Mouse (Mus musculus) forebrain, embryonic 14.5 days (tissue): ENCODE measurements at regions not wholly inside any gene's neighbourhood (a gene's known extent, or its start where the extent isn't known, plus 50 kb on each side); places are given as distances from the start of the nearest gene placed in this dataset.

Experiments
- ATAC-seq: fragments of 200-750 bp; cut with Nextera tagmentation; 2 replicates; pipeline ENCODE4 v1.8.0; 2017; ENCODE audit warnings: mild to moderate bottlenecking, moderate library complexity
- DNase-seq: peaks from one replicate; pipeline ENCODE4 v3.0.0-alpha.2; 2015; ENCODE audit warnings: low spot score
- H3K27ac ChIP-seq: fragments of 300-500 bp; sonication (generic); 2 replicates; pipeline ENCODE4 v1.5.1; 2014; ENCODE audit warnings: low read depth, mild to moderate bottlenecking, control low read depth, low read length, moderate library complexity
- H3K27me3 ChIP-seq: fragments of 300-500 bp; sonication (generic); replicated peaks from 2 replicates; pipeline ENCODE4 v1.6.1; 2014; ENCODE audit warnings: low read length, control low read depth, mixed read lengths; ENCODE audit not compliant: control insufficient read depth, insufficient read depth
- H3K36me3 ChIP-seq: fragments of 300-500 bp; sonication (generic); 2 replicates; pipeline ENCODE4 v1.6.1; 2014; ENCODE audit warnings: low read length, control low read depth; ENCODE audit not compliant: control insufficient read depth, insufficient read depth
- H3K4me1 ChIP-seq: fragments of 300-500 bp; sonication (generic); 2 replicates; pipeline ENCODE4 v1.6.1; 2014; ENCODE audit warnings: antibody characterized with exemption, low read length, control low read depth; ENCODE audit not compliant: control insufficient read depth, insufficient read depth
- H3K4me2 ChIP-seq: fragments of 300-500 bp; sonication (generic); 2 replicates; pipeline ENCODE4 v1.6.1; 2014; ENCODE audit warnings: mild to moderate bottlenecking, control low read depth, low read length
- H3K4me3 ChIP-seq: fragments of 300-500 bp; sonication (generic); 2 replicates; pipeline ENCODE4 v1.5.1; 2014; ENCODE audit warnings: low read depth, low read length, control low read depth
- H3K9ac ChIP-seq: fragments of 300-500 bp; sonication (generic); 2 replicates; pipeline ENCODE4 v1.6.1; 2014; ENCODE audit warnings: mild to moderate bottlenecking, low read length, control low read depth, moderate library complexity
- H3K9me3 ChIP-seq: fragments of 300-500 bp; sonication (generic); replicated peaks from 2 replicates; pipeline ENCODE4 v1.6.1; 2016; ENCODE audit warnings: low read length, control low read depth, mixed read lengths; ENCODE audit not compliant: control insufficient read depth
- WGBS: fragments of 180-500 bp; shearing (Covaris S2); extraction: QIAGEN DNeasy Blood & Tissue Kit; methylation state at CpG from one replicate; pipeline ENCODE4 v1.1.7; 2014; 5-methylcytosine and 5-hydroxymethylcytosine counted together

GRCm38 (mm10) chr14:72864792-72865191 lies 155.0 kb upstream of the Fndc3a start:
- Histone ChIP-seq H3K4me3 (no peak overlapping the region), H3K4me1 (no peaks in the 10 kb centered on the region), H3K27ac (no peak overlapping the region), H3K27me3 (no peaks in the 10 kb centered on the region), H3K4me2 (no peak overlapping the region), H3K9me3 (no peaks in the 10 kb centered on the region), H3K36me3 (no peaks in the 10 kb centered on the region), H3K9ac (no peak overlapping the region)
- WGBS: 94% methylated on average over 4 of the region's 4 CpGs
- ATAC-seq: no peak
- DNase-seq: no peak

DNA sequence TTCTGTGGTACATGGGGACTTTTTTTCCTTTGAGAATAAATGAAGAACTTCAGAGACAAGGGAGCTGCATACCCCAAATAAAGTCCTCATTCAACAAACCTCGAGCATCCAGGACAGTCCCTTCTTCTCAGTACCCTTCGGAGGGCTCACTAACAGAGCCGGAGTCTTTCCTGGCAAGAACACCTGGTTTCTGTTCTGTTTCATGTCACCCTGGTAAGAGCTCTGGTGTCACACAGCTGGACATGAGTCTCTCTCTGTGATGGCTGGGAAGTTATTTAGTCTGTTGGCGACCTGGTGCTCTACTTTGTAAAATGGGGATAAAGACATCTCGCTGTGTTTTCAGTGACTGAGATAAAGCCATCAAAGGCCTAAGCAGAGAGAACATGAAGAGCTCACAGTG lies 154.3 kb upstream of the Fndc3a start:
- Histone ChIP-seq H3K9ac (no peak overlapping the region), H3K36me3 (no peaks in the 10 kb centered on the region), H3K4me2 (no peak overlapping the region), H3K27ac (no peak overlapping the region), H3K4me1 (no peaks in the 10 kb centered on the region), H3K4me3 (no peak overlapping the region), H3K27me3 (no peaks in the 10 kb centered on the region), H3K9me3 (no peaks in the 10 kb centered on the region)
- WGBS: 82% methylated on average over 5 of the region's 5 CpGs
- ATAC-seq (no peak), DNase-seq (no peak)

- no peak for DNase-seq
- Histone ChIP-seq H3K4me2 (no peak overlapping the region), H3K9me3 (no peaks in the 10 kb centered on the region), H3K36me3 (no peaks in the 10 kb centered on the region), H3K4me1 (no peaks in the 10 kb centered on the region), H3K9ac (no peak overlapping the region), H3K4me3 (no peak overlapping the region), H3K27ac (no peak overlapping the region), H3K27me3 (no peaks in the 10 kb centered on the region)
- no peak for ATAC-seq
- 75% methylated on average over 7 of the region's 7 CpGs for WGBS
Measured at GRCm38 (mm10) chr14:72862806-72863526, 153.2 kb upstream of the Fndc3a start.

DNA sequence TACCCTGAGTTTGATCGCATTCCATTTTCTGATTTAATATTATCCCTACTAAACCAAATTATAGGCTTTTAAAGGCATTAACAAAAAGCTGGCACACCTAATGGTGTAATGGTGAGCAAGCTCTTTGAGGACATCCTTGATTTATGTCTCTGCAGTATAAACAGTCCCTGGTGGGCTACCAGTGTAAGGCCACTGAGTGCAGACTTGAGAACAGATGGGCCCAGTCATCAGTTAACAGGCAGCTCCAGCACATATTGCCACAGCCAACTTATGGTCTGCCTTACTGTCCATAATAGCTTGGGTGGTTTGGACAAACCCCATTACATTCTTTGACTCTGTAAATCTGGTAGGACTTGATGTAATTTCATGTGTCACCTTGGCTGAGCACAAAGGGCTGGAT lies 144.4 kb upstream of the Fndc3a start:
- no peaks in the 10 kb centered on the region for H3K4me1 ChIP-seq
- H3K9ac ChIP-seq: no peak overlapping the region
- H3K27ac ChIP-seq: no peak overlapping the region
- ATAC-seq: no peak
- H3K36me3 ChIP-seq: no peaks in the 10 kb centered on the region
- H3K9me3 ChIP-seq: no peaks in the 10 kb centered on the region
- H3K4me2 ChIP-seq: no peak overlapping the region
- no peaks in the 10 kb centered on the region for H3K27me3 ChIP-seq
- no peak overlapping the region for H3K4me3 ChIP-seq
- WGBS: 98% methylated on average over 1 of the region's 1 CpGs
- DNase-seq: no peak

DNA sequence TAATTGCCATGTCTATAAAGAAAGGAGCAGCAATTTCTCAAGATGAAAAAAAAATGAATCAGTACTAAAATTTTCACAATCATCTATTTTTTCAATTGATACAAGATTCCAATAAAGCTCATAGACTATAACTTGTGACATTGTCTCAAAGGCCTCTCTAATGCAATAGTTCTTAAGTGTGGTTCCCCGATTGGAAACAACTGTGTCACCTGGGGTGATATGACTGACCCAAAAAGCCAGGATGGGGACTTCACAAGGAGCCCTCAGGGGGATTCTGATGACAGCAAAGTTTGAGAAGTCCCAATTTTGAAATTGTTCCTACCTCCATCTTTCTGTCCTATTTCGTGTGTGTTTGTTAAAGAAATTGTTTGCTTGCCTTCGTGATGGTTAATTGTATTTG lies 143.3 kb upstream of the Fndc3a start:
- whole genome bisulfite sequencing: 92% methylated on average over 3 of the region's 3 CpGs
- no peaks in the 10 kb centered on the region for H3K36me3 ChIP-seq
- no peak for ATAC-seq
- no peak overlapping the region for H3K9ac ChIP-seq
- H3K4me3 ChIP-seq: no peak overlapping the region
- no peaks in the 10 kb centered on the region for H3K4me1 ChIP-seq
- no peaks in the 10 kb centered on the region for H3K9me3 ChIP-seq
- H3K4me2 ChIP-seq: no peak overlapping the region
- H3K27ac ChIP-seq: no peak overlapping the region
- DNase-seq: no peak
- no peaks in the 10 kb centered on the region for H3K27me3 ChIP-seq

- DNase-seq (no peak), ATAC-seq (no peak)
- Histone ChIP-seq H3K27ac (no peak overlapping the region), H3K4me1 (no peaks in the 10 kb centered on the region), H3K27me3 (no peaks in the 10 kb centered on the region), H3K4me3 (no peak overlapping the region), H3K4me2 (no peak overlapping the region), H3K9ac (no peak overlapping the region), H3K36me3 (no peaks in the 10 kb centered on the region), H3K9me3 (no peaks in the 10 kb centered on the region)
- 79% methylated on average over 3 of the region's 3 CpGs for WGBS
Measured at GRCm38 (mm10) chr14:72850884-72851283, 141.1 kb upstream of the Fndc3a start.

DNA sequence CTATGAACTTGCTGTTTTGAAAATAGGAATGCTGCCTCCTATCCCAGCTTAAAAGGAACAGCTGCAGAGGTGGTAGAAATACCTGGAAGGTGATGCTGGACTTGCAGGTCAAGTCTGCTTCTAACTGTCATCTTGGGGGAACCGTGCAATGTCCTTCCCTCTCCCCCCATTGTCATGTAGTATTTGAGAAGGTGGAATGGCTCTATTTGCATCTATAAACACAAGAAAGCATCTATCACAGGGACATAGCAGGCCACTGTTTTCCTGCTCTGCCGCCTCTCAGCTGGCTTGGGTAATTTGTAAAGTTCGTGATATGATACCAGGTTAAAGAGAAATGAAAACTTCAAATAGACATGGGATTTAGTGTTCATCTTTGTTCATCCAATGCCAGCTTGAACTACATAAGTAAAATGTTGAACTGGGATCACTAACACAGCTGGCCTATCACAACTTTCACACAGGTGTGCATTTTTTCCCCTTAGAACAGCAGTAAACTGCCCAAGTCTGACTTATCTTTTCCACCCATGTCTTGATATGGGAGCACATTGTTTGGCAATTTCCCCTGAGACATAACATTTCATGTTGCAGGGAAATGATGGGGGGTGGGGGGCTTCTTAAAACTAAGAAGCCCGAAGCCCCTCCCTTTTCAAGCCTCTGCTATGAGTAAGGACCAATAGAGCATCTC lies 138.6 kb upstream of the Fndc3a start:
- H3K4me2 ChIP-seq: no peak overlapping the region
- 91% methylated on average over 4 of the region's 4 CpGs for WGBS

GRCm38 (mm10) chr14:72847466-72847865 lies 137.7 kb upstream of the Fndc3a start:
- no peak overlapping the region for H3K9ac ChIP-seq
- H3K36me3 ChIP-seq: no peaks in the 10 kb centered on the region
- H3K9me3 ChIP-seq: no peaks in the 10 kb centered on the region
- no peak overlapping the region for H3K4me2 ChIP-seq
- H3K4me1 ChIP-seq: no peaks in the 10 kb centered on the region; the same call in 1 of the 2 replicates
- ATAC-seq: no peak
- H3K27ac ChIP-seq: no peak overlapping the region
- DNase-seq: no peak
- no peaks in the 10 kb centered on the region for H3K27me3 ChIP-seq
- 76% methylated on average over 7 of the region's 7 CpGs for WGBS
- H3K4me3 ChIP-seq: no peak overlapping the region

More for the DNA sequence above, 138.6 kb upstream of the Fndc3a start:
- DNase-seq: no peak
- H3K27ac ChIP-seq: no peak overlapping the region
- H3K9me3 ChIP-seq: no peaks in the 10 kb centered on the region
- H3K27me3 ChIP-seq: no peaks in the 10 kb centered on the region
- ATAC-seq: no peak
- H3K36me3 ChIP-seq: no peaks in the 10 kb centered on the region
- H3K9ac ChIP-seq: no peak overlapping the region
- no peaks in the 10 kb centered on the region; the same call in 1 of the 2 replicates for H3K4me1 ChIP-seq
- no peak overlapping the region for H3K4me3 ChIP-seq
